Mouse (Mus musculus) CH12.LX (cell line): Measurements from ENCODE around the gene Krtap24-1.

Experiments used
- CHD2 ChIP-seq: IDR thresholded peaks from 2 replicates; pipeline ENCODE4 v1.6.1; 2011; ENCODE audit warnings: low read length, improper control_type of control experiment
- USF1 ChIP-seq: IDR thresholded peaks from 2 replicates; pipeline ENCODE4 v1.6.1; 2014; ENCODE audit warnings: low read depth, mild to moderate bottlenecking, inconsistent platforms, low read length, improper control_type of control experiment

GRCm38 (mm10) chr16:88651952-88652351 lies 39.9 kb upstream of the Krtap24-1 start:
- no peak for TF ChIP-seq USF1
- TF ChIP-seq CHD2: no peak
